Mouse (Mus musculus): Measurements from ENCODE around the gene Fam47e.

Fam47e gene

GRCm38 (mm10) chr5:92602691-92603690, 48.1 kb downstream of the Fam47e start, which contains the start of gene Stbd1:
Stbd1 (plus strand) TSS chr5:92603041.
- no peak for DNase-seq (ENCODE audit: extremely low read depth, low read depth, low spot score)

- no peak for DNase-seq (ENCODE audit: extremely low read depth, low read depth, low spot score)
Observed at GRCm38 (mm10) chr5:92604452-92605247, 49.8 kb downstream of the Fam47e start.

- DNase-seq (ENCODE audit: extremely low read depth, low read depth, low spot score) = no peak
Observed at GRCm38 (mm10) chr5:92607492-92608229, 52.8 kb downstream of the Fam47e start.

DNA sequence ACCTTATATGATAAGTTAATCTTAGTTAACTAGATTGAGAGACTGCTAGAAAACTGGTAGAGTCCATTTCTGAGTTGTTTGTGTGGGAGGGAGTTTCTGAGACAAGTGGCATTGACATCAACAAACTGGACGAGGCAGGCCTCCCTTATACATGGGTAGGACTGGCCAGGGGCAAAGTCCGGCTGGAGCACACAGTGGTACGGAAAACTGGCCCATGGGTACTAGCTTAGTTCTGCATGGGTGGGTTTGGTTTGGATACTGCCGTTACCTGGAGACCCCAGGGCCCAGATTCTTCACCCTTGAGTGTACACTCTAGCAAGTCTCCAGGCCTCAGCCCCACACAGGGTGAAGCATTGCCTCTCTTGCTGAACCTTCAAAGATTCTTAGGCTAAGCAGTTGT, 57.9 kb downstream of the Fam47e start:
- no peak for DNase-seq (ENCODE audit: extremely low read depth, low read depth, low spot score)

DNA sequence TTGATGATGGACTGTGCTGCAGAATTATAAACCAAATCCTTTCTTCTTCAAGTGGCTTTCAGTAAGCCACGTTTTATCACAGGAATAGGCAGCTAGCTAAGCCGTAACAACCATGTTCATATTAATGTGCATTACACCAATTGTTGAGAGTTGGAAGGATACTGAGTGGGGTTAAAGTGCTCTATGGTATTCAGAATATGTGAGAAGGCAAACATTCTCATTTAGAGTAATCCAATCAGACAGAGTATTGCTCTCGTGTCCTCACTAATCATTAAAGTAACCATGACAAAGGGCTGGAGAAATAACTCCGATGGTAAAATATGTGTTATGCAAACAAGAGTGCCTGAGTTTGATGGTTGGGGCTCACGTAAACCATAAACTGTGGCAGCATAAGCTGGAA, 67.0 kb downstream of the Fam47e start:
- DNase-seq (ENCODE audit: extremely low read depth, low read depth, low spot score) = no peak

DNA sequence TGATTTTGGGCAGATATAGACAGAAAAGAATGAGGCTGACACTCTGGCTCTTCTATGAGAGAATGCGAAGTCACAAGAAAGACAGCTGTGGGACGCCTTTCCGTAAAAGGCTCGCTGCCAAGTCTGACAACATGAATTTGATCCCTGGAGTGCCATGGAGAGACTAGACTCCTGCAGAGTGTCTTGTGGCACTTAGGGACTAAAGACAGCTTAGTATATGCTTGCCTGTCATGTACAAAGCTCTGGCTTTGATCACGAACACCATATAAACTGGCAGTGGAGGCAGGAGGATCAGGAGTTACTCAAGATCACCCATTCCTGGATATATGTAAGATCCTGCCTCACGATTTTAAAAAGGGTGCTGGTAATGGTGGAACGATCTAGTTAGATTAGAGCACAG, 73.0 kb downstream of the Fam47e start:
- no peak for DNase-seq (ENCODE audit: extremely low read depth, low read depth, low spot score)

- no peak for DNase-seq (ENCODE audit: extremely low read depth, low read depth, low spot score)
Observed at GRCm38 (mm10) chr5:92633526-92633925, 78.7 kb downstream of the Fam47e start.

DNA sequence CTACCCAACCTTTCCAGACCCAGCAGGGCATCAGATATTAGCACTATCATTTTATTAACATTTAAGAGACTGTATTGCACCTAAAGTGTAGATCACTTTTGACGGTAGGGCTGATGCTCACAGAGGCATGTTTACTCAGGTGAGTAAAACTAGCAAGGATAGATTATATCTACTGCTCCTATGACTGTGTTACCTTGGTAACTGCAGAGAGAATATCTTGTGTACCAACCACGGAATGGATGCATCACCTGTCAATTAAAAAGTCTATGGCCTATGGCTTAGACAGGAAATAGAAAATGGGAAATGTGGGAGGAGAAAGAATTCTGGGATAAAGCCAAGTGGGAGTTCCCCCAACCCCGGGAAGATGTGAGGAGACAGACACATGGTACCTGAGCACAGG, 80.0 kb downstream of the Fam47e start:
- DNase-seq (ENCODE audit: extremely low read depth, low read depth, low spot score) = no peak

DNA sequence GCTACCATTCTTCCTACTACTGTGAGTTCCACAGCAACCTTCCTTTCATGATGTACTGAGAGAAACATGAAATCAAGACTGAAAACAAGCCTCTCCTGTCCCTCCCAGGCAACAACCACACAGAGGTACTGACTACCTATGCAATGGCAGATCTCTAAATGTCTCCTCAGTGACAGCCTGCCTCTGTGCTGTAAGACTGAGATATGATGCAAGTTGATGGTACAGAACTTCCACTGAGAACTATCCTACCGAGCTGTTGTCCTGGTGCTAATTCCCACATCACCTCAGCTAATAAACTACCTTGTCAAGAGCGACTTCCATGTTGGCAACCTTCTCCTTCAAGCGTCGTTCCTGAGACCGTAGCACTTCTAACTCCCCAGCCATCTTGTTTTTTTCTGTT, 81.0 kb downstream of the Fam47e start:
- DNase-seq (ENCODE audit: extremely low read depth, low read depth, low spot score) = no peak

DNA sequence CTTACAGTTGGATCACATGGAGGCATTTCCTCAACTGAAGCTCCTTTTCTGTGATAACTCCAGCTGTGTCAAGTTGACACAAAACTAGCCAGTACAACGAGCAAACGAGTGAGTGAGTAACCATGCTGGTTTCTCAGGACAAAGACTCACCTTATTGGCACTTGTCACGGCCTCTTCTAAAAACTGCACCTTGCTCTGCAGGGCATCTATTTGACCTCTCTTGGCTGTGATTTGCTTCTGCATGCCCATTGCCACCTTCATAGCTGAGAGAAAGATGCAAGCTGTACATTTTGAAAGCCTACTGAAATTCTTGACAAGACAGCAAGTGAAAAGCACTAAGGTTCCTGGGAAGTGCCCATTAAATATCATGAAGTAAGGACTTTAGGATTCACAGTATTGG, 86.0 kb downstream of the Fam47e start:
- no peak for DNase-seq (ENCODE audit: extremely low read depth, low read depth, low spot score)
